Mouse (Mus musculus): ENCODE measurements around the gene Tfrc. TPM values are rescaled to one million over a fixed set of nuclear protein-coding genes. Genes with fewer than 3 reads are reported as not detected.
"Not testable (repeated sequence)": the region's sequence is repeated elsewhere in the genome, so short reads cannot be mapped to it uniquely, and the experiment has no call there.

Tfrc gene
- polyA plus RNA-seq, 1 experiment from 2014 or later = 32.7 TPM

GRCm38 (mm10) chr16:32640096-32640495 lies 31.4 kb downstream of the Tfrc start:
- Histone ChIP-seq H3K4me1 (peaks cover 28% of the 10 kb centered on the region), H3K27me3 (replicated peaks) (0 out of 2 replicates have a peak, but pooled peaks cover 5% of the 10 kb centered on the region), H3K4me3 (no peak overlapping the region), H3K9me3 (no peaks in the 10 kb centered on the region), H3K9ac (no peak overlapping the region), H3K36me3 (no peaks in the 10 kb centered on the region), H3K4me2 (no peak overlapping the region), H3K27ac (replicated peaks) (0 out of 2 replicates have a peak overlapping the region, but pooled peaks have one; percentile 12)
- no peak for ATAC-seq (ENCODE audit: extremely low read depth, insufficient number of reproducible peaks, low FRiP score, low TSS enrichment)
- WGBS = 54% methylated on average over 5 of the region's 5 CpGs

GRCm38 (mm10) chr16:32640683-32641082 lies 32.0 kb downstream of the Tfrc start:
- Histone ChIP-seq H3K27ac (replicated peaks) (0 out of 2 replicates have a peak overlapping the region, but pooled peaks have one; percentile 5), H3K4me1 (peaks cover 34% of the 10 kb centered on the region)
- not testable (repeated sequence) for H3K36me3 ChIP-seq; H3K4me2 ChIP-seq; H3K27me3 ChIP-seq (replicated peaks); H3K9me3 ChIP-seq; ATAC-seq (ENCODE audit: extremely low read depth, insufficient number of reproducible peaks, low FRiP score, low TSS enrichment); H3K4me3 ChIP-seq; H3K9ac ChIP-seq
- WGBS = 63% methylated on average over 2 of the region's 2 CpGs

GRCm38 (mm10) chr16:32641440-32642219 lies 32.9 kb downstream of the Tfrc start:
- ATAC-seq (ENCODE audit: extremely low read depth, insufficient number of reproducible peaks, low FRiP score, low TSS enrichment) = no peak
- 0 out of 2 replicates have a peak, but pooled peaks cover 5% of the 10 kb centered on the region for H3K27me3 ChIP-seq (replicated peaks)
- H3K4me1 ChIP-seq = peaks cover 43% of the 10 kb centered on the region
- no peak overlapping the region for H3K27ac ChIP-seq (replicated peaks)
- no peaks in the 10 kb centered on the region for H3K36me3 ChIP-seq
- no peak overlapping the region for H3K4me3 ChIP-seq
- H3K9me3 ChIP-seq = no peaks in the 10 kb centered on the region
- no peak overlapping the region for H3K9ac ChIP-seq
- H3K4me2 ChIP-seq = no peak overlapping the region
- 57% methylated on average over 19 of the region's 20 CpGs for WGBS

- Histone ChIP-seq H3K27ac (replicated peaks) (no peak overlapping the region), H3K4me1 (peaks cover 43% of the 10 kb centered on the region), H3K9me3 (no peaks in the 10 kb centered on the region), H3K36me3 (no peaks in the 10 kb centered on the region), H3K9ac (no peak overlapping the region), H3K27me3 (replicated peaks) (0 out of 2 replicates have a peak, but pooled peaks cover under 1% of the 10 kb centered on the region), H3K4me3 (no peak overlapping the region), H3K4me2 (no peak overlapping the region)
- ATAC-seq (ENCODE audit: extremely low read depth, insufficient number of reproducible peaks, low FRiP score, low TSS enrichment) = no peak
- WGBS = 77% methylated on average over 13 of the region's 13 CpGs
Observed at GRCm38 (mm10) chr16:32642280-32642679, 33.6 kb downstream of the Tfrc start.

- WGBS = 1% methylated on average over 26 of the region's 40 CpGs
- peak within 1 kb of the TSS; percentile 91 for H3K4me3 ChIP-seq
- ATAC-seq (ENCODE audit: extremely low read depth, insufficient number of reproducible peaks, low FRiP score, low TSS enrichment) = peak; percentile 73
- peaks cover 38% of the 10 kb centered on the region for H3K4me1 ChIP-seq
- peak within 1 kb of the TSS; percentile 95 for H3K4me2 ChIP-seq
- H3K27ac ChIP-seq (replicated peaks) = peak within 1 kb of the TSS; percentile 79
- no peaks in the 10 kb centered on the region for H3K27me3 ChIP-seq (replicated peaks)
- H3K9ac ChIP-seq = peak within 1 kb of the TSS; percentile 96
- H3K36me3 ChIP-seq = no peaks in the 10 kb centered on the region
- no peaks in the 10 kb centered on the region for H3K9me3 ChIP-seq
Observed at GRCm38 (mm10) chr16:32643661-32644061, 34.9 kb downstream of the Tfrc start, which contains the start of gene Tnk2. Gene Tnk2 (plus strand): TSS chr16:32643874.

GRCm38 (mm10) chr16:32644069-32644800 lies 35.5 kb downstream of the Tfrc start:
- peak; percentile 43 for ATAC-seq (ENCODE audit: extremely low read depth, insufficient number of reproducible peaks, low FRiP score, low TSS enrichment)
- H3K9me3 ChIP-seq = no peaks in the 10 kb centered on the region
- H3K4me3 ChIP-seq = peak overlapping the region; percentile 91
- peak overlapping the region; percentile 79 for H3K27ac ChIP-seq (replicated peaks)
- under 1% methylated on average over 54 of the region's 82 CpGs for WGBS
- no peaks in the 10 kb centered on the region for H3K36me3 ChIP-seq
- peaks cover 36% of the 10 kb centered on the region for H3K4me1 ChIP-seq
- peak overlapping the region; percentile 95 for H3K4me2 ChIP-seq
- H3K9ac ChIP-seq = peak overlapping the region; percentile 96
- no peaks in the 10 kb centered on the region for H3K27me3 ChIP-seq (replicated peaks)

GRCm38 (mm10) chr16:32644801-32645170 lies 36.1 kb downstream of the Tfrc start:
- H3K9me3 ChIP-seq = no peaks in the 10 kb centered on the region
- peaks cover 36% of the 10 kb centered on the region for H3K4me1 ChIP-seq
- no peaks in the 10 kb centered on the region for H3K27me3 ChIP-seq (replicated peaks)
- peak overlapping the region; percentile 96 for H3K9ac ChIP-seq
- H3K36me3 ChIP-seq = no peaks in the 10 kb centered on the region
- H3K4me2 ChIP-seq = peak overlapping the region; percentile 95
- 10% methylated on average over 12 of the region's 12 CpGs for WGBS
- H3K27ac ChIP-seq (replicated peaks) = peak overlapping the region; percentile 79
- peak overlapping the region; percentile 91 for H3K4me3 ChIP-seq
- ATAC-seq (ENCODE audit: extremely low read depth, insufficient number of reproducible peaks, low FRiP score, low TSS enrichment) = no peak

GRCm38 (mm10) chr16:32645361-32645914 lies 36.7 kb downstream of the Tfrc start:
- H3K4me2 ChIP-seq = peak overlapping the region; percentile 95
- H3K4me3 ChIP-seq = peak overlapping the region; percentile 91
- H3K27me3 ChIP-seq (replicated peaks) = no peaks in the 10 kb centered on the region
- H3K9me3 ChIP-seq = no peaks in the 10 kb centered on the region
- no peak for ATAC-seq (ENCODE audit: extremely low read depth, insufficient number of reproducible peaks, low FRiP score, low TSS enrichment)
- H3K9ac ChIP-seq = peak overlapping the region; percentile 96
- no peaks in the 10 kb centered on the region for H3K36me3 ChIP-seq
- no peak overlapping the region for H3K27ac ChIP-seq (replicated peaks)
- H3K4me1 ChIP-seq = peaks cover 32% of the 10 kb centered on the region
- 10% methylated on average over 14 of the region's 14 CpGs for WGBS

GRCm38 (mm10) chr16:32646014-32646413 lies 37.3 kb downstream of the Tfrc start:
- no peaks in the 10 kb centered on the region for H3K27me3 ChIP-seq (replicated peaks)
- H3K36me3 ChIP-seq = no peaks in the 10 kb centered on the region
- H3K27ac ChIP-seq (replicated peaks) = no peak overlapping the region
- peak overlapping the region; percentile 96; the same call in 1 of the 2 replicates for H3K9ac ChIP-seq
- no peaks in the 10 kb centered on the region for H3K9me3 ChIP-seq
- no peak for ATAC-seq (ENCODE audit: extremely low read depth, insufficient number of reproducible peaks, low FRiP score, low TSS enrichment)
- 80% methylated on average over 9 of the region's 9 CpGs for WGBS
- H3K4me3 ChIP-seq = peak overlapping the region; percentile 91
- H3K4me1 ChIP-seq = peaks cover 38% of the 10 kb centered on the region
- peak overlapping the region; percentile 95 for H3K4me2 ChIP-seq

GRCm38 (mm10) chr16:32647712-32648111 lies 39.0 kb downstream of the Tfrc start:
- Histone ChIP-seq H3K4me1 (peaks cover 26% of the 10 kb centered on the region), H3K27ac (replicated peaks) (no peak overlapping the region), H3K36me3 (no peaks in the 10 kb centered on the region; the same call in 1 of the 2 replicates), H3K9me3 (no peaks in the 10 kb centered on the region), H3K4me3 (no peak overlapping the region), H3K9ac (no peak overlapping the region), H3K4me2 (no peak overlapping the region), H3K27me3 (replicated peaks) (no peaks in the 10 kb centered on the region)
- ATAC-seq (ENCODE audit: extremely low read depth, insufficient number of reproducible peaks, low FRiP score, low TSS enrichment) = no peak

GRCm38 (mm10) chr16:32650461-32650860 lies 41.7 kb downstream of the Tfrc start:
- H3K36me3 ChIP-seq = no peaks in the 10 kb centered on the region; the same call in 1 of the 2 replicates
- no peaks in the 10 kb centered on the region for H3K27me3 ChIP-seq (replicated peaks)
- peaks cover 35% of the 10 kb centered on the region for H3K4me1 ChIP-seq
- no peak overlapping the region for H3K9ac ChIP-seq
- no peak for ATAC-seq (ENCODE audit: extremely low read depth, insufficient number of reproducible peaks, low FRiP score, low TSS enrichment)
- peak overlapping the region; percentile 67 for H3K27ac ChIP-seq (replicated peaks)
- H3K9me3 ChIP-seq = no peaks in the 10 kb centered on the region
- no peak overlapping the region for H3K4me3 ChIP-seq
- H3K4me2 ChIP-seq = no peak overlapping the region

Measured in heart, embryonic 13.5 days (tissue).